Mouse (Mus musculus) liver, embryonic 14.5 days (tissue): ENCODE data around the gene Xaf1.

ENCODE experiments used
- CTCF ChIP-seq: IDR thresholded peaks from 2 replicates; pipeline ENCODE4 v1.5.1; 2016; ENCODE audit warnings: antibody characterized with exemption, low read depth, control low read depth
- EP300 ChIP-seq: IDR thresholded peaks from 2 replicates; pipeline ENCODE4 v1.6.1; 2016; ENCODE audit warnings: antibody characterized with exemption, low read depth

- TF ChIP-seq EP300 = no peak
- no peak for TF ChIP-seq CTCF
Observed at GRCm38 (mm10) chr11:72271761-72272160, 29.7 kb upstream of the Xaf1 start.
